In the genomic region with DNA sequence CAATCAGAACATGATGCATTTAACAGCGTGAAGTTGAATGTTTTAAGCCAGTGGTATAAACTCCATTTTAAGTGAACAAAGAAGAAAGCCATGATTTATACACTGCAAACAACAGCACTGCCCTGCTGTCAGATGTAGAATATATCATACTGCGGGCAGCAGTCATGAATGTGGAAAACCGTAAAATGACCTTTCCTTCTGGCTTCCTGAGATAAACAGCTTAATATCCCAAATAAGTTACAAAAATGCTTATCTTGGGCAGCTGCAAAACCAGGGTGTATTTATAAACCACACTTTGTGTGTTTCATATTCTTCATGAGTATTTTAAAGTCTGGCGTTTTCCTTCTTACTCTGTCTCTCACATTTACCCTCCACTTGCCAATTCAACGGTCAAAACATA, we compare ENCODE assay signal across 20 mouse cellular contexts. TPM values are rescaled to one million over a fixed set of nuclear protein-coding genes. Genes with fewer than 3 reads are reported as not detected.
DNase-seq lines count a peak whose midpoint lies in the region; ATAC-seq and TF ChIP-seq lines count a peak whose summit lies in the region.
"Had no signal": no experiment of that assay in that cellular context is flagged by ENCODE, and none has a peak within 500 bp of the region (broad histone marks: within the 10 kb centered on the region; RNA-seq: fewer than 3 reads in every experiment).

No protein-coding gene starts in this region.

- H3K4me3 ChIP-seq in kidney, postnatal 0 days (replicated peaks; ENCODE audit: low read depth, low read length) = no peak overlapping the region
- no peak overlapping the region for H3K4me3 ChIP-seq in kidney, adult 2 months (ENCODE audit: insufficient read depth, low read depth, low read length)
- no peak overlapping the region for H3K4me3 ChIP-seq in midbrain, embryonic 13.5 days (replicated peaks)
- no peak overlapping the region for H3K4me3 ChIP-seq in midbrain, embryonic 11.5 days (ENCODE audit: low read depth, low read length)
- H3K4me3 ChIP-seq: embryonic facial prominence, embryonic 13.5 days; heart, embryonic 10.5 days; hindbrain, embryonic 12.5 days; limb, embryonic 12.5 days; stomach, embryonic 15.5 days had no signal

- peak overlapping the region; percentile 1; the same call in 1 of the 2 replicates for H3K4me2 ChIP-seq in kidney, postnatal 0 days (ENCODE audit: low read length)
- no peak overlapping the region for H3K4me2 ChIP-seq in midbrain, embryonic 13.5 days (replicated peaks)
- no peak overlapping the region for H3K4me2 ChIP-seq in midbrain, embryonic 11.5 days
- H3K4me2 ChIP-seq: embryonic facial prominence, embryonic 13.5 days; hindbrain, embryonic 12.5 days; limb, embryonic 12.5 days; stomach, embryonic 15.5 days had no signal

- ATAC-seq in kidney, postnatal 0 days (replicated peaks; ENCODE audit: low FRiP score, low read depth) = no peak; the same call in 1 of the 2 replicates
- ATAC-seq in midbrain, embryonic 13.5 days = 0 out of 2 replicates have a peak, but pooled peaks have one; percentile 45
- no peak for ATAC-seq in midbrain, embryonic 11.5 days (ENCODE audit: low FRiP score)
- ATAC-seq in common myeloid progenitor, adult 5-6 weeks (replicated peaks; ENCODE audit: low read depth, poor library complexity, severe bottlenecking) = peak; percentile 80
- peak; percentile 67 for ATAC-seq in megakaryocyte-erythroid progenitor cell, adult 5-6 weeks (replicated peaks; ENCODE audit: low FRiP score, low TSS enrichment, poor library complexity, severe bottlenecking)
- no peak for ATAC-seq in granulocyte monocyte progenitor cell, adult 5-6 weeks (replicated peaks; ENCODE audit: poor library complexity, severe bottlenecking)
- ATAC-seq: forebrain, embryonic 14.5 days; inflammation-experienced regulatory T-cells, adult 6 months had no signal

- 27% methylated on average over 5 of the region's 5 CpGs for WGBS in kidney, postnatal 0 days
- WGBS in kidney, adult 2 months = 20% methylated on average over 5 of the region's 5 CpGs
- WGBS in midbrain, embryonic 13.5 days = 83% methylated on average over 5 of the region's 5 CpGs
- WGBS in midbrain, embryonic 11.5 days = 90% methylated on average over 5 of the region's 5 CpGs

- TF ChIP-seq CTCF in kidney, postnatal 0 days (IDR thresholded peaks at IDR 0.05; ENCODE audit: low read depth) = no peak
- TF ChIP-seq CTCF in kidney, adult 2 months (conservative IDR thresholded peaks at IDR 0.05; ENCODE audit: insufficient read depth, insufficient read length, low read depth, low read length) = no peak

- H3K9me3 ChIP-seq in kidney, postnatal 0 days (replicated peaks; ENCODE audit: low read length) = no peaks in the 10 kb centered on the region
- no peaks in the 10 kb centered on the region for H3K9me3 ChIP-seq in midbrain, embryonic 13.5 days
- H3K9me3 ChIP-seq in midbrain, embryonic 11.5 days (ENCODE audit: control insufficient read depth, low read length) = no peaks in the 10 kb centered on the region
- H3K9me3 ChIP-seq: embryonic facial prominence, embryonic 13.5 days; heart, embryonic 10.5 days; hindbrain, embryonic 12.5 days; limb, embryonic 12.5 days; stomach, embryonic 15.5 days had no signal

- H3K27ac ChIP-seq in kidney, postnatal 0 days = no peak overlapping the region
- H3K27ac ChIP-seq in kidney, adult 2 months (ENCODE audit: insufficient read depth, low read depth, low read length) = no peak overlapping the region
- 0 out of 2 replicates have a peak overlapping the region, but pooled peaks have one; percentile 25 for H3K27ac ChIP-seq in midbrain, embryonic 13.5 days
- no peak overlapping the region for H3K27ac ChIP-seq in midbrain, embryonic 11.5 days (ENCODE audit: low read depth, low read length)
- H3K27ac ChIP-seq: embryonic facial prominence, embryonic 13.5 days; heart, embryonic 10.5 days; hindbrain, embryonic 12.5 days; limb, embryonic 12.5 days; liver, embryonic 14.5 days; stomach, embryonic 15.5 days had no signal

- no peaks in the 10 kb centered on the region for H3K36me3 ChIP-seq in kidney, postnatal 0 days (ENCODE audit: insufficient read depth, low read length)
- no peaks in the 10 kb centered on the region for H3K36me3 ChIP-seq in kidney, adult 2 months (ENCODE audit: control insufficient read depth, insufficient read depth, low read length)
- no peaks in the 10 kb centered on the region for H3K36me3 ChIP-seq in midbrain, embryonic 13.5 days
- no peaks in the 10 kb centered on the region for H3K36me3 ChIP-seq in midbrain, embryonic 11.5 days (ENCODE audit: control insufficient read depth, insufficient read depth, low read length)
- H3K36me3 ChIP-seq: embryonic facial prominence, embryonic 13.5 days; heart, embryonic 10.5 days; hindbrain, embryonic 12.5 days; limb, embryonic 12.5 days; stomach, embryonic 15.5 days had no signal

- no peaks in the 10 kb centered on the region for H3K27me3 ChIP-seq in kidney, postnatal 0 days (ENCODE audit: insufficient read depth, low read length)
- no peaks in the 10 kb centered on the region for H3K27me3 ChIP-seq in kidney, adult 2 months (replicated peaks; ENCODE audit: control insufficient read depth, insufficient read depth, low read length)
- no peaks in the 10 kb centered on the region for H3K27me3 ChIP-seq in midbrain, embryonic 13.5 days
- no peaks in the 10 kb centered on the region for H3K27me3 ChIP-seq in midbrain, embryonic 11.5 days (ENCODE audit: control insufficient read depth, insufficient read depth, low read length)
- H3K27me3 ChIP-seq: embryonic facial prominence, embryonic 13.5 days; hindbrain, embryonic 12.5 days; limb, embryonic 12.5 days; stomach, embryonic 15.5 days had no signal

- peak; percentile 78 for DNase-seq in kidney, postnatal 0 days (ENCODE audit: low spot score)
- no peak for DNase-seq in kidney, adult 2 months
- DNase-seq in midbrain, embryonic 11.5 days (ENCODE audit: low spot score, missing footprints) = no peak
- no peak for DNase-seq in retina, embryonic 14.5 days (ENCODE audit: low spot score)
- DNase-seq: cerebellum, postnatal 10 days; gastrocnemius, postnatal 25 days; lung, postnatal 10 days; thymus, adult 2 months had no signal

- TF ChIP-seq POLR2A in kidney, adult 2 months (IDR thresholded peaks at IDR 0.05; ENCODE audit: low read depth, low read length) = no peak

- H3K9ac ChIP-seq in kidney, postnatal 0 days (ENCODE audit: low read depth, low read length) = no peak overlapping the region
- H3K9ac ChIP-seq in midbrain, embryonic 13.5 days (replicated peaks) = no peak overlapping the region
- no peak overlapping the region for H3K9ac ChIP-seq in midbrain, embryonic 11.5 days (ENCODE audit: low read length)
- H3K9ac ChIP-seq: embryonic facial prominence, embryonic 13.5 days; hindbrain, embryonic 12.5 days; limb, embryonic 12.5 days; liver, embryonic 14.5 days; stomach, embryonic 15.5 days had no signal

- no peaks in the 10 kb centered on the region for H3K4me1 ChIP-seq in kidney, postnatal 0 days (replicated peaks; ENCODE audit: insufficient read depth, low read length)
- H3K4me1 ChIP-seq in kidney, adult 2 months (ENCODE audit: control insufficient read depth, insufficient read depth, low read length) = no peaks in the 10 kb centered on the region
- H3K4me1 ChIP-seq in midbrain, embryonic 13.5 days (replicated peaks) = no peaks in the 10 kb centered on the region
- no peaks in the 10 kb centered on the region for H3K4me1 ChIP-seq in midbrain, embryonic 11.5 days (ENCODE audit: control insufficient read depth, insufficient read depth, low read length)
- H3K4me1 ChIP-seq: embryonic facial prominence, embryonic 13.5 days; heart, embryonic 10.5 days; hindbrain, embryonic 12.5 days; limb, embryonic 12.5 days; stomach, embryonic 15.5 days had no signal

RNA-seq across cellular contexts. Expression of a gene that starts 56.1 kb away (rescaled TPM):
- 0.89 and 0.98 TPM in 2 replicates for polyA plus RNA-seq in kidney, postnatal 0 days (2015; fragmentation: Nextera tagmentation; extraction: Ambion mirVana)
- 0.13 and 0.18 TPM in 2 replicates for polyA plus RNA-seq in kidney, adult 2 months (2012; rRNA removed)
- polyA plus RNA-seq in midbrain, embryonic 13.5 days (2015; fragmentation: Nextera tagmentation; extraction: Ambion mirVana) = 0.67 and 0.77 TPM in 2 replicates
- polyA plus RNA-seq in midbrain, embryonic 11.5 days (2014; fragmentation: Nextera tagmentation; extraction: Ambion mirVana) = 1.1 and 2.0 TPM in 2 replicates
- 7.8 and 10.1 TPM in 2 replicates for total RNA-seq in common myeloid progenitor, adult 5-6 weeks (2017)
- total RNA-seq in megakaryocyte-erythroid progenitor cell, adult 5-6 weeks (2014; fragmentation: Nextera tagmentation) = 0.83 and 1.8 TPM in 2 replicates
- total RNA-seq in megakaryocyte-erythroid progenitor cell, adult 5-6 weeks (2017) = 3.0 and 4.1 TPM in 2 replicates
- 0.30 TPM in 1 of 2 replicates, not detected in the other for total RNA-seq in granulocyte monocyte progenitor cell, adult 5-6 weeks (2014; fragmentation: Nextera tagmentation)
- 0.09 and 0.41 TPM in 2 replicates for total RNA-seq in granulocyte monocyte progenitor cell, adult 5-6 weeks (2017)
- polyA plus RNA-seq: inflammation-experienced regulatory T-cells, adult 6 months had no signal

Comparison
In these comparisons a context has a peak if more than half of its experiments do, and no peak if none do; other contexts are left out.
1. ATAC-seq: peak in midbrain, embryonic 13.5 days (single experiment), common myeloid progenitor, adult 5-6 weeks (single experiment) and megakaryocyte-erythroid progenitor cell, adult 5-6 weeks (single experiment); none in kidney, postnatal 0 days (single experiment), midbrain, embryonic 11.5 days (single experiment) and granulocyte monocyte progenitor cell, adult 5-6 weeks (single experiment).